Mouse (Mus musculus) heart, postnatal 0 days (tissue): Measurements from ENCODE around the gene Nkx2-9. TPM values are rescaled to one million over a fixed set of nuclear protein-coding genes. Genes with fewer than 3 reads are reported as not detected.

Experiments
- ATAC-seq: fragments of 200-750 bp; cut with Nextera tagmentation; 2 replicates; pipeline ENCODE4 v1.8.0; 2017; ENCODE audit warnings: low read depth, moderate number of reproducible peaks, moderate library complexity; ENCODE audit not compliant: insufficient read depth
- DNase-seq: peaks from one replicate; pipeline ENCODE4 v3.0.0-alpha.2; 2016; ENCODE audit warnings: low spot score
- H3K27ac ChIP-seq: fragments of 300-500 bp; sonication (generic); 2 replicates; pipeline ENCODE4 v1.5.1; 2014; ENCODE audit warnings: low read depth, mild to moderate bottlenecking
- H3K27me3 ChIP-seq: fragments of 300-500 bp; sonication (generic); 2 replicates; pipeline ENCODE4 v1.6.1; 2014; ENCODE audit warnings: low read length, mixed read lengths; ENCODE audit not compliant: control insufficient read depth, insufficient read depth
- H3K36me3 ChIP-seq: fragments of 300-500 bp; sonication (generic); replicated peaks from 2 replicates; pipeline ENCODE4 v1.6.1; 2014; ENCODE audit warnings: low read length, mixed read lengths; ENCODE audit not compliant: control insufficient read depth, insufficient read depth
- H3K4me1 ChIP-seq: fragments of 300-500 bp; sonication (generic); 2 replicates; pipeline ENCODE4 v1.6.1; 2014; ENCODE audit warnings: antibody characterized with exemption; ENCODE audit not compliant: control insufficient read depth, insufficient read depth
- H3K4me2 ChIP-seq: fragments of 300-500 bp; sonication (generic); 2 replicates; pipeline ENCODE4 v1.6.1; 2014; ENCODE audit warnings: low read depth, mild to moderate bottlenecking, low read length, moderate library complexity
- H3K4me3 ChIP-seq: fragments of 300-500 bp; sonication (generic); 2 replicates; pipeline ENCODE4 v1.5.1; 2014; ENCODE audit warnings: low read depth, low read length
- H3K9ac ChIP-seq: fragments of 300-500 bp; sonication (generic); replicated peaks from 2 replicates; pipeline ENCODE4 v1.6.1; 2014; ENCODE audit warnings: low read depth, low read length, mixed read lengths
- H3K9me3 ChIP-seq: fragments of 300-500 bp; sonication (generic); replicated peaks from 2 replicates; pipeline ENCODE4 v1.6.1; 2016; ENCODE audit warnings: low read length; ENCODE audit not compliant: control insufficient read depth
- CTCF ChIP-seq: IDR thresholded peaks from 2 replicates; pipeline ENCODE4 v1.5.1; 2016; ENCODE audit warnings: antibody characterized with exemption, control low read depth, low read depth
- EP300 ChIP-seq: IDR thresholded peaks from 2 replicates; pipeline ENCODE4 v1.6.1; 2016; ENCODE audit warnings: antibody characterized with exemption, low read depth
- WGBS: fragments of 180-500 bp; shearing (Covaris S2); extraction: QIAGEN DNeasy Blood & Tissue Kit; methylation state at CpG from one replicate; pipeline ENCODE4 v1.1.7; 2014; 5-methylcytosine and 5-hydroxymethylcytosine counted together
- polyA plus RNA-seq: library from polyadenylated mRNA; unstranded; fragments of >200 nt; fragmentation: Nextera tagmentation; extraction: Ambion mirVana; gene quantifications from 2 replicates; pipeline ENCODE4 v1.2.1, GENCODE M21; 2015
- total RNA-seq: library from RNA; depleted of rRNA; stranded (reverse); fragments of >200 nt; gene quantifications from 2 replicates; pipeline ENCODE4 v1.2.3, GENCODE M21; 2014; ENCODE audit warnings: low replicate concordance

Gene Nkx2-9
- total and polyA plus RNA-seq, 2 experiments from 2014 or later, result not detected

DNA sequence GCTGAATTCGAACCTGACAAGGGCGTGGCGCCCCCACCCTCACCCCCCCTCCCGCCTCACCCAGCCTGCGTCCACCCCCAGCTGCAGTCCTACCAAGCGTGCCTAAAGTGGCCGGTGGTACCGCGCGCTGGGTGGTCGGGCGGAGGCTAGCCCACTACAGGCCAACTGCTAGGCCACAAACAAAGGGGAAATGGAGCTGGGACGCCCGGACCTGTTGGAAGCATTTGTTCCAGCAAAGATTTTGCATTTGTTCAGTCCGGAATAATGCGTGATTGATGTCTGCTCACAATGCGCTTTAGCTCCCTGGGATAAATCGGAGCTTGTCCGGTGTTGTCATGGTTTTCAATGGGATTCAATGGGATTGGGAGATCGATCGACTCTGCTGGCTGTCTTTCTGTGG is 1.4 kb upstream of the Nkx2-9 start:
- no peak overlapping the region for H3K4me2 ChIP-seq
- H3K4me3 ChIP-seq, result no peak overlapping the region
- H3K9me3 ChIP-seq, result no peaks in the 10 kb centered on the region
- DNase-seq (no peak), ATAC-seq (no peak)
- TF ChIP-seq CTCF, result no peak
- TF ChIP-seq EP300, result no peak
- 7% methylated on average over 21 of the region's 21 CpGs for WGBS
- no peaks in the 10 kb centered on the region for H3K36me3 ChIP-seq
- H3K27me3 ChIP-seq, result peaks cover 82% of the 10 kb centered on the region
- no peaks in the 10 kb centered on the region for H3K4me1 ChIP-seq
- no peak overlapping the region for H3K27ac ChIP-seq
- H3K9ac ChIP-seq, result no peak overlapping the region

DNA sequence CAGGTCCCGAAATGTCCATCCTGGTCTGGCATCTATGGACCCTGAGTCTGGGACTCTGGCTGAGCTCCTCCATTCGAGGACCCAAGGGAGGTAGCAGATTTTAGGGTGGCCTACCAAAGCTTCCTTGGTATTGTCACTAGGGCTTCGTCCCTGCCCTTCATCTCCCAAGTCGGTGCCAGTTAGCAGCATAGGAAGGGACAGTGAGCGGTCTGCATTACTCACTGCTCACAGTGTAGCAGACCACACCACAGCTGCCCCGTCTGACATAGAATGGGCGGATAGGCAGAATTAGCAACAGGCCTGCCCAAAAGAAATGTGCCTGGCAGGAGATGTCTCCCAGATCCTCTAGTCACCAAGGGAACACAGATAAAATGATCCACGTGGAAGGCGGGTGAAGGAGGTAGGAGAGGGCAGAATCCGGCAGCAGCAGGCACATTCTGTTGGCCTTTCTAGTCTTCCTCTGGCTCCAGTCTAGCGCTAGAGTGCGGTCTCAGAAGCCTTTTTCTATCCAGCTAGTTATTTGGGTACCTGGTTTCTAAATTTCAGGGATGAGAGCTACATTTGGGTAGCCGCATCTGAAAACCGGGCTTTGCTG is 929 bp upstream of the Nkx2-9 start:
- Histone ChIP-seq H3K9ac (no peak overlapping the region), H3K4me1 (no peaks in the 10 kb centered on the region), H3K27me3 (peaks cover 82% of the 10 kb centered on the region), H3K27ac (no peak overlapping the region), H3K4me3 (no peak overlapping the region), H3K36me3 (no peaks in the 10 kb centered on the region), H3K4me2 (no peak overlapping the region), H3K9me3 (no peaks in the 10 kb centered on the region)
- no peak for TF ChIP-seq CTCF
- 7% methylated on average over 14 of the region's 14 CpGs for WGBS
- no peak for ATAC-seq
- DNase-seq, result no peak

DNA sequence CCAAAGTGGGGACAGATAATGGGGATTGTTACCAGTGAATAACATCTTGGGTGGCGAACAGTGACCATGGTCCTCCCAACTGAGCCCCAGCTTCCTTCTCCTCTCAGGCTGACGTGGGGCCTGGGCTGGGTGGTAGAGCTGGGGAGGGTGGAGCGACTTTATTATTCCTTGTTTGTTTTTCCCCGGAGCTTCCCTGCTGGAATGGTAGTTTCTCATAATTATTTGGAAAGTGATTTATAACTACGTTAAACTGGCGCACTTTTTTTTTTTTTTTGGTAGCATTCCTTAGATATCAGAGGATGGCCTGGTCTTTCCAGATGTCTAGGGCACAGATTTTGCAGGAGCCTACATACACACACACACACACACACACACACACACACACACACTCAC is 350 bp upstream of the Nkx2-9 start:
- ATAC-seq (no peak), DNase-seq (no peak)
- WGBS, result 7% methylated on average over 6 of the region's 6 CpGs
- Histone ChIP-seq H3K9me3 (no peaks in the 10 kb centered on the region), H3K27me3 (peaks cover 79% of the 10 kb centered on the region), H3K36me3 (no peaks in the 10 kb centered on the region), H3K27ac (no peak overlapping the region), H3K4me1 (no peaks in the 10 kb centered on the region), H3K9ac (no peak overlapping the region), H3K4me3 (peak overlapping the region; percentile 22), H3K4me2 (peak overlapping the region; percentile 44)
- no peak for TF ChIP-seq EP300
- no peak for TF ChIP-seq CTCF

DNA sequence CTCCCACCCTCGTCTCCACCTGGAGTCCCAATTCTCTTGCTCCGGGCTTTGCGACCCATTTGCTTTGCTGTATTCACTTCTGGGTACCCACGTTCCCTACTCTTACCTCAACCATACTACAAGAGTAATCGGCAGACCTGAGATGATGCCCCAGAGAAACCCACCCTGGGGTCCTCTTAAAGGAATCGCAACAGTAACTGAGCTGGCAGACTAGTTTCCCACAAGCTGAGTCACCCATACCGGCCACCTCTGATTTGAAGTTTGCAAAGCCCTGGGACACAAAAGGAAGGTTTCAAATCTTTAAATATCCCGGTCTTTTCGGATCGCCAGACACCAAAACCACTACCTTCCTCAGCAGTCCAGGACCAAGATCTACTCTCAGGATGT is 742 bp downstream of the Nkx2-9 start:
- no peaks in the 10 kb centered on the region for H3K9me3 ChIP-seq
- TF ChIP-seq CTCF (no peak), EP300 (no peak)
- WGBS, result 1% methylated on average over 10 of the region's 10 CpGs
- peak overlapping the region; percentile 28 for H3K4me3 ChIP-seq
- H3K27me3 ChIP-seq, result peaks cover 71% of the 10 kb centered on the region
- no peak for DNase-seq
- no peak for ATAC-seq
- H3K36me3 ChIP-seq, result no peaks in the 10 kb centered on the region
- peak overlapping the region; percentile 49 for H3K4me2 ChIP-seq
- H3K9ac ChIP-seq, result no peak overlapping the region
- no peaks in the 10 kb centered on the region for H3K4me1 ChIP-seq
- H3K27ac ChIP-seq, result no peak overlapping the region

DNA sequence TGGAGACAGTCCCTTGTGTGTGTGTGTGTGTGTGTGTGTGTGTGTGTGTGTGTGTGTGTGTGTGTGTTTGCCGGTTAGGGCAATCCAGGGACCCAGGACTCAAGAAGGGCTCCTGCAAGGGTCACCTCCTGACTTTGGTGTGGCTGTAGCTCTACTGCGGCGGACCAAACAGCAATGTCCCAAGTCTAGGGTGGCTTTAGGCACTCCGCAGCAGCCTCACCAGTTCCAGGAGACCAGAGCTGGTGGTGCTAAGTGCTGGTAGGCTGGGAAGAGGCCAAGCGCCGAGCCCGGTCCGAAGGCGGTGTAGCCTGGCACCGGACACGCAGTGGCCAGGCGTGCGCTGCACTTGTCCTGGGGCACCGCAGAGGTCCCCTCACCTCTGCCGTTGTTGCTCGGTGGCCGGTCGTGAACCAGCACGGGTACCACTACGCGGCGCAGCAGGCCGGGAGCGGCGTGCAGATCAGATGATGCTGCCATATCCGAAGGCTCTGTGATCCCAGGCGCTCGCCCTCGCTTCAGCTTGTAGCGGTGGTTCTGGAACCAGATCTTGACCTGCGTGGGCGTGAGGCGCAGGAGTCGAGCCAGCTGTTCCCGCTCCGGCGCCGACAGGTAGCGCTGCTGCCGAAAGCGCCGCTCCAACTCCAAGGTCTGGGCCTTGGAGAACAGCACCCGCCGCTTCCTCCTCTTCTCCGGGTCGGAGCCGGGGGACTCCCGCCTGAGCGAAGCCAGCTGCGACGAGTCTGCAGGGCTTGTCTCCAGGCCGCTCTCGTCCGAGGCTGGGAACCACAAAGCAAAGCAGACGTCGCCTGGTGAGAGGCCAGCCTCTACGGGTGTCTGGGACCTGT is 1.4 kb downstream of the Nkx2-9 start:
- no peak for TF ChIP-seq CTCF
- TF ChIP-seq EP300, result no peak
- Histone ChIP-seq H3K9me3 (no peaks in the 10 kb centered on the region), H3K9ac (no peak overlapping the region), H3K4me3 (peak overlapping the region; percentile 28), H3K4me1 (no peaks in the 10 kb centered on the region), H3K4me2 (peak overlapping the region; percentile 49), H3K27ac (no peak overlapping the region), H3K36me3 (no peaks in the 10 kb centered on the region), H3K27me3 (peaks cover 73% of the 10 kb centered on the region)
- DNase-seq (no peak), ATAC-seq (no peak)
- under 1% methylated on average over 57 of the region's 57 CpGs for WGBS
